Mouse (Mus musculus) stomach, embryonic 15.5 days (tissue): Measurements from ENCODE around the gene Gm6588. TPM values are rescaled to one million over a fixed set of nuclear protein-coding genes. Genes with fewer than 3 reads are reported as not detected.
"Not testable (repeated sequence)": the region's sequence is repeated elsewhere in the genome, so short reads cannot be mapped to it uniquely, and the experiment has no call there.

Source experiments
- ATAC-seq: fragments of 200-750 bp; cut with Nextera tagmentation; 2 replicates; pipeline ENCODE4 v1.8.0; 2017; ENCODE audit warnings: low read depth, moderate number of reproducible peaks, moderate TSS enrichment; ENCODE audit not compliant: insufficient read depth, low FRiP score
- H3K27ac ChIP-seq: fragments of 300-500 bp; sonication (generic); 2 replicates; pipeline ENCODE4 v1.5.1; 2015; ENCODE audit warnings: mild to moderate bottlenecking, inconsistent platforms
- H3K27me3 ChIP-seq: fragments of 300-500 bp; sonication (generic); replicated peaks from 2 replicates; pipeline ENCODE4 v1.6.1; 2015; ENCODE audit warnings: inconsistent platforms
- H3K36me3 ChIP-seq: fragments of 300-500 bp; sonication (generic); 2 replicates; pipeline ENCODE4 v1.6.1; 2015; ENCODE audit warnings: inconsistent platforms
- H3K4me1 ChIP-seq: fragments of 300-500 bp; sonication (generic); 2 replicates; pipeline ENCODE4 v1.6.1; 2015; ENCODE audit warnings: inconsistent platforms
- H3K4me2 ChIP-seq: fragments of 300-500 bp; sonication (generic); 2 replicates; pipeline ENCODE4 v1.6.1; 2015; ENCODE audit warnings: mild to moderate bottlenecking, inconsistent platforms
- H3K4me3 ChIP-seq: fragments of 300-500 bp; sonication (generic); replicated peaks from 2 replicates; pipeline ENCODE4 v1.5.1; 2015; ENCODE audit warnings: inconsistent platforms
- H3K9ac ChIP-seq: fragments of 300-500 bp; sonication (generic); 2 replicates; pipeline ENCODE4 v1.6.1; 2015; ENCODE audit warnings: inconsistent platforms
- H3K9me3 ChIP-seq: fragments of 300-500 bp; sonication (generic); 2 replicates; pipeline ENCODE4 v1.6.1; 2016; ENCODE audit warnings: inconsistent platforms
- WGBS: fragments of 180-500 bp; shearing (Covaris S2); methylation state at CpG from one replicate; pipeline ENCODE4 v1.1.7; 2015; 5-methylcytosine and 5-hydroxymethylcytosine counted together
- polyA plus RNA-seq: library from polyadenylated mRNA; unstranded; fragments of >200 nt; fragmentation: Nextera tagmentation; extraction: Ambion mirVana; gene quantifications from 2 replicates; pipeline ENCODE4 v1.2.1, GENCODE M21; 2015

Gene Gm6588
- polyA plus RNA-seq, result 0.08 and 0.14 TPM in 2 replicates

- Histone ChIP-seq H3K36me3 (no peaks in the 10 kb centered on the region), H3K9me3 (no peaks in the 10 kb centered on the region), H3K27me3 (0 out of 2 replicates have a peak, but pooled peaks cover 8% of the 10 kb centered on the region), H3K4me1 (no peaks in the 10 kb centered on the region), H3K4me3 (no peak within 1 kb of the TSS), H3K9ac (no peak within 1 kb of the TSS), H3K4me2 (no peak within 1 kb of the TSS), H3K27ac (no peak within 1 kb of the TSS)
- ATAC-seq, result no peak
- WGBS, result 65% methylated on average over 18 of the region's 18 CpGs
Measured at GRCm38 (mm10) chr5:112448747-112449440, at the start of gene Gm6588. TSS of gene Gm6588 (plus strand) at chr5:112449426.

GRCm38 (mm10) chr5:112402437-112402836 lies 46.8 kb upstream of the Gm6588 start:
- H3K27me3 ChIP-seq, result no peaks in the 10 kb centered on the region
- H3K4me2 ChIP-seq, result no peak overlapping the region
- no peaks in the 10 kb centered on the region for H3K9me3 ChIP-seq
- 27% methylated on average over 3 of the region's 3 CpGs for WGBS
- H3K4me3 ChIP-seq, result no peak overlapping the region
- no peak for ATAC-seq
- H3K4me1 ChIP-seq, result no peaks in the 10 kb centered on the region
- no peaks in the 10 kb centered on the region for H3K36me3 ChIP-seq
- no peak overlapping the region for H3K27ac ChIP-seq
- H3K9ac ChIP-seq, result no peak overlapping the region

GRCm38 (mm10) chr5:112406017-112406416 lies 43.2 kb upstream of the Gm6588 start:
- H3K27ac ChIP-seq, result no peak overlapping the region

GRCm38 (mm10) chr5:112409274-112409673 lies 40.0 kb upstream of the Gm6588 start:
- Histone ChIP-seq H3K4me2 (no peak overlapping the region), H3K27ac (no peak overlapping the region), H3K27me3 (0 out of 2 replicates have a peak, but pooled peaks cover 7% of the 10 kb centered on the region), H3K9ac (no peak overlapping the region), H3K4me1 (0 out of 2 replicates have a peak, but pooled peaks cover 6% of the 10 kb centered on the region), H3K36me3 (no peaks in the 10 kb centered on the region), H3K9me3 (no peaks in the 10 kb centered on the region), H3K4me3 (no peak overlapping the region)
- ATAC-seq, result no peak
- 57% methylated on average over 5 of the region's 5 CpGs for WGBS

More at GRCm38 (mm10) chr5:112406017-112406416, 43.2 kb upstream of the Gm6588 start:
- Histone ChIP-seq H3K4me3 (no peak overlapping the region), H3K9ac (no peak overlapping the region), H3K36me3 (no peaks in the 10 kb centered on the region), H3K9me3 (no peaks in the 10 kb centered on the region), H3K4me2 (no peak overlapping the region), H3K4me1 (no peaks in the 10 kb centered on the region), H3K27me3 (0 out of 2 replicates have a peak, but pooled peaks cover 5% of the 10 kb centered on the region)
- ATAC-seq, result no peak
- WGBS, result 66% methylated on average over 3 of the region's 3 CpGs

- no peak for ATAC-seq
Measured at GRCm38 (mm10) chr5:112411072-112411471, 38.2 kb upstream of the Gm6588 start.

GRCm38 (mm10) chr5:112411514-112412335 lies 37.5 kb upstream of the Gm6588 start:
- no peak for ATAC-seq
- WGBS, result 14% methylated on average over 19 of the region's 19 CpGs
- no peak overlapping the region for H3K9ac ChIP-seq
- 0 out of 2 replicates have a peak, but pooled peaks cover 7% of the 10 kb centered on the region for H3K27me3 ChIP-seq
- no peak overlapping the region for H3K27ac ChIP-seq
- no peaks in the 10 kb centered on the region for H3K36me3 ChIP-seq
- H3K4me2 ChIP-seq, result no peak overlapping the region
- H3K9me3 ChIP-seq, result no peaks in the 10 kb centered on the region
- 0 out of 2 replicates have a peak, but pooled peaks cover 6% of the 10 kb centered on the region for H3K4me1 ChIP-seq
- H3K4me3 ChIP-seq, result no peak overlapping the region

More at GRCm38 (mm10) chr5:112411072-112411471, 38.2 kb upstream of the Gm6588 start:
- H3K27ac ChIP-seq, result no peak overlapping the region
- no peak overlapping the region for H3K9ac ChIP-seq
- H3K4me3 ChIP-seq, result no peak overlapping the region
- H3K27me3 ChIP-seq, result 0 out of 2 replicates have a peak, but pooled peaks cover 7% of the 10 kb centered on the region
- no peaks in the 10 kb centered on the region for H3K9me3 ChIP-seq
- H3K4me1 ChIP-seq, result 0 out of 2 replicates have a peak, but pooled peaks cover 6% of the 10 kb centered on the region
- no peak overlapping the region for H3K4me2 ChIP-seq
- H3K36me3 ChIP-seq, result no peaks in the 10 kb centered on the region
- 32% methylated on average over 11 of the region's 11 CpGs for WGBS

- not testable (repeated sequence) for H3K4me3 ChIP-seq, H3K9ac ChIP-seq, H3K36me3 ChIP-seq, H3K4me1 ChIP-seq, H3K27me3 ChIP-seq, H3K4me2 ChIP-seq, H3K9me3 ChIP-seq, H3K27ac ChIP-seq, ATAC-seq
- 70% methylated on average over 4 of the region's 4 CpGs for WGBS
Measured at GRCm38 (mm10) chr5:112412781-112413180, 36.4 kb upstream of the Gm6588 start.

GRCm38 (mm10) chr5:112416673-112417072 lies 32.6 kb upstream of the Gm6588 start:
- Histone ChIP-seq H3K9me3 (no peaks in the 10 kb centered on the region), H3K9ac (no peak overlapping the region), H3K27ac (no peak overlapping the region), H3K36me3 (no peaks in the 10 kb centered on the region), H3K4me2 (no peak overlapping the region), H3K27me3 (no peaks in the 10 kb centered on the region; the same call in 1 of the 2 replicates), H3K4me1 (0 out of 2 replicates have a peak, but pooled peaks cover 2% of the 10 kb centered on the region), H3K4me3 (no peak overlapping the region)
- ATAC-seq, result no peak
- 68% methylated on average over 5 of the region's 5 CpGs for WGBS

GRCm38 (mm10) chr5:112418023-112418422 lies 31.2 kb upstream of the Gm6588 start:
- no peaks in the 10 kb centered on the region for H3K9me3 ChIP-seq
- no peaks in the 10 kb centered on the region; the same call in 1 of the 2 replicates for H3K27me3 ChIP-seq
- no peak overlapping the region for H3K4me3 ChIP-seq
- no peak for ATAC-seq
- H3K4me2 ChIP-seq, result no peak overlapping the region
- no peak overlapping the region for H3K27ac ChIP-seq
- 61% methylated on average over 4 of the region's 4 CpGs for WGBS
- H3K36me3 ChIP-seq, result no peaks in the 10 kb centered on the region
- H3K4me1 ChIP-seq, result no peaks in the 10 kb centered on the region
- no peak overlapping the region for H3K9ac ChIP-seq

- ATAC-seq, result no peak
- 20% methylated on average over 12 of the region's 12 CpGs for WGBS
Measured at GRCm38 (mm10) chr5:112419535-112419934, 29.7 kb upstream of the Gm6588 start.

GRCm38 (mm10) chr5:112426635-112427034 lies 22.6 kb upstream of the Gm6588 start:
- Histone ChIP-seq H3K9me3 (no peaks in the 10 kb centered on the region), H3K4me1 (no peaks in the 10 kb centered on the region), H3K4me2 (no peak overlapping the region), H3K9ac (no peak overlapping the region), H3K27me3 (peaks cover 16% of the 10 kb centered on the region), H3K4me3 (no peak overlapping the region), H3K27ac (no peak overlapping the region), H3K36me3 (no peaks in the 10 kb centered on the region)
- 85% methylated on average over 7 of the region's 7 CpGs for WGBS
- no peak for ATAC-seq

More at GRCm38 (mm10) chr5:112419535-112419934, 29.7 kb upstream of the Gm6588 start:
- Histone ChIP-seq H3K4me1 (no peaks in the 10 kb centered on the region), H3K9me3 (no peaks in the 10 kb centered on the region), H3K9ac (no peak overlapping the region), H3K27me3 (peaks cover 8% of the 10 kb centered on the region; the same call in 1 of the 2 replicates), H3K36me3 (no peaks in the 10 kb centered on the region), H3K4me2 (no peak overlapping the region), H3K27ac (no peak overlapping the region), H3K4me3 (no peak overlapping the region)

- no peak for ATAC-seq
- Histone ChIP-seq H3K9ac (no peak overlapping the region), H3K27me3 (peaks cover 19% of the 10 kb centered on the region), H3K4me1 (no peaks in the 10 kb centered on the region), H3K27ac (no peak overlapping the region), H3K4me2 (no peak overlapping the region), H3K4me3 (no peak overlapping the region), H3K9me3 (no peaks in the 10 kb centered on the region), H3K36me3 (no peaks in the 10 kb centered on the region)
- WGBS, result 43% methylated on average over 2 of the region's 2 CpGs
Measured at GRCm38 (mm10) chr5:112427283-112427682, 21.9 kb upstream of the Gm6588 start.
